Mouse (Mus musculus): ENCODE measurements around the gene Zfp637. TPM values are rescaled to one million over a fixed set of nuclear protein-coding genes. Genes with fewer than 3 reads are reported as not detected.
"Not testable (repeated sequence)": the region's sequence is repeated elsewhere in the genome, so short reads cannot be mapped to it uniquely, and the experiment has no call there.

Zfp637 gene
- total RNA-seq, 2 experiments from 2014 or later = 33.5 to 35.4 TPM

- peak; percentile 50 to 67 for DNase-seq
These were observed 22.1 kb downstream of the Zfp637 start for GRCm38 (mm10) chr6:117862899-117863620.

GRCm38 (mm10) chr6:117863751-117864150, 22.8 kb downstream of the Zfp637 start:
- no peak for DNase-seq

GRCm38 (mm10) chr6:117868187-117868586, 27.2 kb downstream of the Zfp637 start:
- no peak for DNase-seq

GRCm38 (mm10) chr6:117871034-117871433, 30.1 kb downstream of the Zfp637 start:
- DNase-seq = no peak

- not testable (repeated sequence) for DNase-seq
These were observed 32.5 kb downstream of the Zfp637 start for GRCm38 (mm10) chr6:117873450-117873849.

GRCm38 (mm10) chr6:117874621-117875281, 33.8 kb downstream of the Zfp637 start:
- DNase-seq = no peak

GRCm38 (mm10) chr6:117878700-117879407, 37.9 kb downstream of the Zfp637 start:
- DNase-seq = peak in 1 of 2 experiments; percentile 95

- DNase-seq = peak; percentile 99 to 100
These were observed 38.6 kb downstream of the Zfp637 start for GRCm38 (mm10) chr6:117879408-117880115.

- peak; percentile 40 to 43 for DNase-seq
These were observed 39.4 kb downstream of the Zfp637 start for GRCm38 (mm10) chr6:117880394-117880838.

- no peak for DNase-seq
These were observed 40.2 kb downstream of the Zfp637 start for GRCm38 (mm10) chr6:117881229-117881628.

- no peak for DNase-seq
These were observed 41.0 kb downstream of the Zfp637 start for GRCm38 (mm10) chr6:117881997-117882396.

GRCm38 (mm10) chr6:117885943-117886342, 45.0 kb downstream of the Zfp637 start:
- DNase-seq = no peak

GRCm38 (mm10) chr6:117888032-117888431, 47.1 kb downstream of the Zfp637 start:
- no peak for DNase-seq

- DNase-seq = no peak
These were observed 47.7 kb downstream of the Zfp637 start for GRCm38 (mm10) chr6:117888642-117889096.

GRCm38 (mm10) chr6:117890257-117890656, 49.3 kb downstream of the Zfp637 start:
- no peak for DNase-seq

GRCm38 (mm10) chr6:117891369-117892160, 50.6 kb downstream of the Zfp637 start:
- DNase-seq = no peak

GRCm38 (mm10) chr6:117892386-117892785, 51.4 kb downstream of the Zfp637 start:
- DNase-seq = no peak

GRCm38 (mm10) chr6:117893435-117893834, 52.5 kb downstream of the Zfp637 start:
- DNase-seq = no peak

Measured in heart, adult 18-20 months (tissue).